Mouse (Mus musculus) forebrain, postnatal 0 days (tissue): ENCODE measurements at regions not wholly inside any gene's neighbourhood (a gene's known extent, or its start where the extent isn't known, plus 50 kb on each side); places are given as distances from the start of the nearest gene placed in this dataset.
"Not testable (repeated sequence)": the region's sequence is repeated elsewhere in the genome, so short reads cannot be mapped to it uniquely, and the experiment has no call there.

Experiments used
- ATAC-seq: fragments of 200-750 bp; cut with Nextera tagmentation; 2 replicates; pipeline ENCODE4 v1.8.0; 2017; ENCODE audit warnings: mild to moderate bottlenecking, moderate library complexity
- DNase-seq: peaks from one replicate; pipeline ENCODE4 v3.0.0-alpha.2; 2015
- H3K27ac ChIP-seq: fragments of 300-500 bp; sonication (generic); 2 replicates; pipeline ENCODE4 v1.5.1; 2014; ENCODE audit warnings: low read depth, mild to moderate bottlenecking, antibody characterized with exemption, low read length, moderate library complexity, mixed read lengths
- H3K27me3 ChIP-seq: fragments of 300-500 bp; sonication (generic); 2 replicates; pipeline ENCODE4 v1.6.1; 2014; ENCODE audit warnings: mild to moderate bottlenecking, low read length, mixed read lengths; ENCODE audit not compliant: insufficient read depth
- H3K36me3 ChIP-seq: fragments of 300-500 bp; sonication (generic); 2 replicates; pipeline ENCODE4 v1.6.1; 2014; ENCODE audit warnings: mild to moderate bottlenecking, moderate library complexity; ENCODE audit not compliant: insufficient read depth
- H3K4me1 ChIP-seq: fragments of 300-500 bp; sonication (generic); 2 replicates; pipeline ENCODE4 v1.6.1; 2014; ENCODE audit warnings: antibody characterized with exemption; ENCODE audit not compliant: insufficient read depth
- H3K4me2 ChIP-seq: fragments of 300-500 bp; sonication (generic); 2 replicates; pipeline ENCODE4 v1.6.1; 2014; ENCODE audit warnings: low read depth, mild to moderate bottlenecking, moderate library complexity
- H3K4me3 ChIP-seq: fragments of 300-500 bp; sonication (generic); 2 replicates; pipeline ENCODE4 v1.5.1; 2014; ENCODE audit warnings: low read depth, low read length, mixed read lengths
- H3K9ac ChIP-seq: fragments of 300-500 bp; sonication (generic); 2 replicates; pipeline ENCODE4 v1.6.1; 2014; ENCODE audit warnings: mild to moderate bottlenecking
- H3K9me3 ChIP-seq: fragments of 300-500 bp; sonication (generic); 2 replicates; pipeline ENCODE4 v1.6.1; 2016; ENCODE audit warnings: low read length
- CTCF ChIP-seq: sonication (generic); IDR thresholded peaks from 2 replicates; pipeline ENCODE4 v1.5.1; 2016; ENCODE audit warnings: antibody characterized with exemption, control low read depth, low read depth
- WGBS: fragments of 180-500 bp; shearing (Covaris S2); extraction: QIAGEN DNeasy Blood & Tissue Kit; methylation state at CpG from one replicate; pipeline ENCODE4 v1.1.7; 2014; 5-methylcytosine and 5-hydroxymethylcytosine counted together

- H3K27ac ChIP-seq, result no peak overlapping the region
- no peak overlapping the region for H3K4me2 ChIP-seq
- no peak overlapping the region for H3K9ac ChIP-seq
- 95% methylated on average over 9 of the region's 9 CpGs for WGBS
- no peaks in the 10 kb centered on the region for H3K27me3 ChIP-seq
- H3K4me1 ChIP-seq, result no peaks in the 10 kb centered on the region
- no peak overlapping the region for H3K4me3 ChIP-seq
- H3K9me3 ChIP-seq, result no peaks in the 10 kb centered on the region
- TF ChIP-seq CTCF, result no peak
- DNase-seq, result no peak
- ATAC-seq, result no peak
- no peaks in the 10 kb centered on the region for H3K36me3 ChIP-seq
Observed at GRCm38 (mm10) chr11:22456286-22456685, 55.6 kb upstream of the Tmem17 start.

GRCm38 (mm10) chr11:22457220-22457619 is 54.7 kb upstream of the Tmem17 start:
- H3K27ac ChIP-seq, result no peak overlapping the region
- H3K4me3 ChIP-seq, result no peak overlapping the region
- H3K9ac ChIP-seq, result no peak overlapping the region
- ATAC-seq (no peak), DNase-seq (no peak)
- no peaks in the 10 kb centered on the region for H3K9me3 ChIP-seq
- 93% methylated on average over 2 of the region's 2 CpGs for WGBS
- no peaks in the 10 kb centered on the region for H3K27me3 ChIP-seq
- H3K4me1 ChIP-seq, result no peaks in the 10 kb centered on the region
- H3K4me2 ChIP-seq, result no peak overlapping the region
- TF ChIP-seq CTCF, result no peak
- no peaks in the 10 kb centered on the region for H3K36me3 ChIP-seq

GRCm38 (mm10) chr11:22458951-22459703 is 52.8 kb upstream of the Tmem17 start:
- no peaks in the 10 kb centered on the region for H3K27me3 ChIP-seq
- DNase-seq (peak; percentile 64), ATAC-seq (peak; percentile 90)
- H3K36me3 ChIP-seq, result no peaks in the 10 kb centered on the region
- peak overlapping the region; percentile 15; the same call in 1 of the 2 replicates for H3K27ac ChIP-seq
- TF ChIP-seq CTCF, result 0 out of 2 replicates have a peak, but pooled peaks have one; percentile 3
- no peak overlapping the region for H3K4me2 ChIP-seq
- no peak overlapping the region for H3K9ac ChIP-seq
- no peak overlapping the region for H3K4me3 ChIP-seq
- H3K4me1 ChIP-seq, result no peaks in the 10 kb centered on the region
- 34% methylated on average over 5 of the region's 5 CpGs for WGBS
- H3K9me3 ChIP-seq, result no peaks in the 10 kb centered on the region

GRCm38 (mm10) chr11:22461019-22461735 is 50.7 kb upstream of the Tmem17 start:
- 85% methylated on average over 8 of the region's 8 CpGs for WGBS
- not testable (repeated sequence) for H3K27me3 ChIP-seq, H3K9me3 ChIP-seq, DNase-seq, H3K4me3 ChIP-seq, H3K9ac ChIP-seq, H3K36me3 ChIP-seq, H3K4me1 ChIP-seq, H3K4me2 ChIP-seq, H3K27ac ChIP-seq, ATAC-seq
